Mouse (Mus musculus) layer of hippocampus, adult 8-10 months (tissue): ENCODE results near the gene Borcs7. TPM values are rescaled to one million over a fixed set of nuclear protein-coding genes. Genes with fewer than 3 reads are reported as not detected.

ENCODE experiments used
- DNase-seq, 2 experiments: peaks; one replicate each; pipeline ENCODE4 v3.0.0; 2022; ENCODE audit warnings: low spot score in 2 of 2
- total RNA-seq, 4 experiments: library from RNA; stranded (reverse); gene quantifications; 2 replicates each; pipeline ENCODE4 v1.2.4; 2022

Borcs7 gene
- total RNA-seq: 10 to 100 TPM; 20.2 to 22.6 (median 21.2) TPM

DNA sequence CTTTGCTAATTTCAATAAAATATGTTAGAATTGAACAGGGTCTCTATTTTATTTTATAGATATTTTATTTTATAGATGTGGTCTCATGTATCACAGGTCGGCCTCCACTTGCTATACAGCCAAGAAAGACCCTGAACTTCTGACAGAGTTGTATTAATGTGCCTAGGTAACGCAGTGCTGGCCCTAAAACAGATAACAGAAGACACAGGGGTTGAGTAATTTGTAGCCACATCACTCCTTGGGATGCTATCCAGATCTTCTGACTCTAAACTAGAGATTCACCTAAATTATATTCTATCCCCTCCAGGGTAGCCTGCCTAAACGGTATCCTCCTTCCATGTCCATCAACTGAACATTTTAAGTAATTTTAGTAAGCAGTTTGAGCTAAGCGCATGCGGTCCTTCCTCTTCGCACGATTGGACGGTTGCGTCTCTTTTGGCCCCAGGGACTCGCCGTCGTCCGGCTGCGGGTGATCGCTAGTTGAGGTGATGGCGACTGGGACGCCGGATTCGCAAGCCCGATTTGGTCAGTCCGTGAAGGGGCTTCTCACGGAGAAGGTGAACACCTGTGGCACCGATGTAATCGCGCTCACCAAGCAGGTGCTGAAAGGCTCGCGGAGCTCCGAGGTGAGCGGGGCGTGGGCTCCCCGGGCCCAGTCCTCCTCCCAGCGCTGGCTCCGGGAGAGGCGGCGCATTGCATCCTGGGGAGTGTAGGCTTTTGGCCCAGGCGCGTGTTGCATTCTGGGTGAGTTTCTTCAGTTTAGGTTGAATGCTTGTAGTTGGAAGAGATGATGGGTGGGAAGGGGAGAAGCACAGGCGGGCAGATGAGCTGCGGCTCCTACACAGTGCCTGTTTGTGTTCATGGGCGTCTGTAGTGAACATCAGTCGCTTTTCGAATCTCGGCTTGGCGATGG is at the start of gene Borcs7:
Gene Borcs7 (plus strand): TSS at position 447 of the 913 bp plus-strand sequence.
- DNase-seq: peak; percentile 82 to 91

DNA sequence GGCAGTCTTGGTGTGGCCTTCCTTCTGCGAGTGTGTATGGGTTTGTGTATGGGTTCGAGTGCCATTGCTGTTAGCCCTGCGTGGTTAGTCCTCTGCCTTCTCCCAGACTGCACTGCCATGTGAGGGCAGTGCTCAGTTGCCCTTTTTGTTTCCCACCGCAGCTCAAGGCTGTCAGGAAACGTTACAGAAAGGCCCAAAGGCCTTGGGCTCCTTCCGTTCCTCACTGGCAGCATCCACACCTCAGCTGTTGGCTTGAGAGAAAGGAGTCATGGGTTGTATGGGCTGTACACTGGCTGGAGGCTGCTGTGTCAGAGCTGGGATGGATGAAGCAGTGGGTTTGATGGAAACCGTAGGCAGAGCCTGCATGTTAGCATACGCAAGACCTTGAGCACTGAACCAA is 48.9 kb upstream of the Borcs7 start:
- DNase-seq: no peak

DNA sequence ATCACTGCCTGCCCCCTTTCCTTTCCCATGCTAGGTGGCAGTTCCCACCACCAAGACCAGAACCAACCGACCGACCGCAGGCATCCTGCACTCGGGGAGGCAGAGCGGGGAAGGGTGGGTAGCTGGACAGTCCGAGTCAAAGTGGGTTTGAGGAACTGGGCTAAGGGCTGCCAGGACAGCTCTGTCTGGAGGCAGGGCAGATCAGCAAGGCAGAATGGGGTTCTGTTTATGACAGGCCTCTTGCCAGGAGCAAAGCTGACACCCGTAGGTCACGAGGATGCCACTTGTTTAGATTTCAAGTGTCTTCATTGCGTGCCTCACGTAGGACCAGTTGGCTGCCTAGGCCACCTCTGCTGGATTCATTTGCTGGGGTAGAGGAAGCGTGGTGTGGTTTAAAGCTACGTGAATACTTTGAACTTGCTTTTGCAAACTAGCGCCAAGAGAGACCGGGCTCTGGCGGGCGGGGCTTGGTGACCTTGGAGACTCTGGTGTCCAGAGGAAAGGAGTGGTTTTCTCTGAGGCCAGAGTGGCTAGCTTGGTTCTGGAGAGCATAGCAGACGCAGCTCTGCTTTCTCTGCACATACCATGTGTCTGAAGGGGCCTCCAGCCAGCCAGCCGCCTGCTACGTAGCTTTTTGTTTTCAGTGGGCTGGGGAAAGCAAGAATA is 48.2 kb upstream of the Borcs7 start:
- DNase-seq: peak in 1 of 2 experiments; percentile 31

DNA sequence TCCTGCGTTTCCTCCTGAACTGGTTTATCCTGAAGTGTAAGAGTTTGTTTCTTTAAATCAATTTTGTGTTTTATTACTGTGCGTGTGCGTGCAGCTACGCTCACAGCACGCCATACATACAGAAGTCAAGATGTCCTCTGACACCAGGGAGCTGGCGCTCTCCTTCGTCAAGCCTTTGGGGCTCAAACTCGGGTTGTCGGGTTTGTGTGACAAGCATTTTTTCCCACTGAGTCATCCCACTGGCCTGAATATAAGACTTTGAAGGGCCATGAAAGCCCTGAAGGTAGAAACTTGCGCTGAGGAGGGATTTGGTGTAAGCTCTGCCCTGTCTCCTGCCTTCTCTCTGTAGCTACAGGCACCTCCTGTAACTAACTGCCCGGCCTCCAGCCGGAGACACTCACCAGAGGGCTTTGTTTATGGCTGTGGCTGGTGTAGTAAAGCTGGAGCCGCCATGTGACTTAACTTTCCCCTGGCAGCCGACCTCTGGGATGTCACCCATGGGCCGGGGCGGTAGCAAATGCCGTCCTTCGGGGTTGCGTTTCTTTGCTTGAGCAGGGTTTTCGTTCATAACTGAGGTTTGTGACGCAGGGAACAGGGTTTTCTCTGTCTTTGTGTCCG is 47.5 kb upstream of the Borcs7 start:
- DNase-seq: no peak

DNA sequence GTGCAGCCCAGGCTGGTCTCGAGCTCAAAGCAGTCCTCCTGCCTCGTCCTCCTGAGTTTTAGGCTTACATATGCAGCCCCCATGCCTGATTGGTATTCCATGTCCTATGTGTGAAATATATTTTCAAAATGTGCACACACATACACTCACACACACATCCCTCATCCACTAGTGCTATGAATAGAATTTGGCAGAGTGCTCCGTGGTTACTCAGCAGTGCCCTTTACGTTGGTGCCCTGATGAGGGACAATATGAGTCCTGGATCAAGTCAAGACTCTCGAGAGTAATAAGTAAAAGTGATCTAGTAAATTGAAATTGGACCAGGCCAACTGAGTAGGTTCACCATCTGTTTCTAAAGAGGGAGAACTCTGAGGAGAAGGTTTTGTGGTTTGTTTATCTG is 46.5 kb upstream of the Borcs7 start:
- no peak for DNase-seq

DNA sequence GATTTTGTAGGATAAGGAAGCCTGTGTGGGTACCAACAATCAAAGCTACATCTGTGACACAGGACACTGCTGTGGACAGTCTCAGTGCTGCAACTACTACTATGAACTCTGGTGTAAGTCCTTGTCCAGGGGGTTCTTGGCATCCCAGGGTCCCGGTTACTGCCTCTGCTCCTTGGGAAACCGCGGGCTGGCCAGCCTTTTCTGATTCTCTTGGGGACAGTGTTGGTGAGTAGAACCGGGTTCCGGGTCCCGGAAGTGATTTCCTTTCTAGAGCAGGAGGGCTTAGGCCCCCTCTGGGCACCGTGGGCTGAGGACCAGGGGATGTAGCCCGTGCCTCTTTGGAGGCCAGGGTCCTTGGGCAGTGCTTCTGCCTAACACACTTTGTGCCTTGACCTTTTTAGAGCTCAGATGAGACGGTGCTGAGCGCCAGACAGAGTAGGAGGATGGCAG is 45.3 kb upstream of the Borcs7 start:
- no peak for DNase-seq

DNA sequence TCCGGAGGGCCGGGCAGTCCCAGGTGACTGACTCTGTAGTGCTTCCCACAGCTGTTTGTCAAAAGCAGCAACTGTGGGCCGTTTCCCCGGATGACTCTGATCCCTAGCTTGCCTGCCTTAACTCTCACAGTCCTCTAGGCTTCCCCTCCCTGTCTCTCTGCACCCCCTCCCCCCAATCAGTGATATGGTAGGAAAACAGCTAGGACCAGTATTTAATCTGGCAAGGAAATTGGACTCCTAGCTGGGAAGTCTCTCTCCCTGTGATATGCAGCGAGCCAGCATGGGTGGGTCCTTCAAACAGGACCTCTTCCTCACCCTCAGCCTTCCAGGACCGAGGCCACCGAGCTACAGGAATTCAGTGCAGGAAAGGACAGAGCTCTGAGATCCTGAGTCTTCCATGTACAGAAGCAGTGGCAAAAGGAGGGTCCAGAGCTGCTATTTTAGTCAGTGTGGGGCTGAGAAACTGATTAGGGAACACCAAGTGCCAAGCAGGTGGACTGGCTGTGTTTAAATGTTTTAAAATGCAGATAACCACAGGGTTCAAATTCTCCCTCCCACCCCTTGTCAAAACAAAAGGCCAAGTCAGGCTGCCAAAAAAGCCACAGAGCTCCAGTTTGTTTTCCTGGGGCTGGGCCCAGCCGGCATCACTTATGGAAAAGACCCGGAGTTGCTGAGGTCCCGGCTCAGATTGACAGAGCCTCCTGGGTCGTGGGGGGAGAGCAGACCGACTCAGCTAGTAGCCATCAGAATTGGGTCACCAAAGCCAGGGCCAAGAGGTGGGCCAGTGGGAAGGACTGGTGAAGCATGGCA is 44.7 kb upstream of the Borcs7 start:
- no peak for DNase-seq

DNA sequence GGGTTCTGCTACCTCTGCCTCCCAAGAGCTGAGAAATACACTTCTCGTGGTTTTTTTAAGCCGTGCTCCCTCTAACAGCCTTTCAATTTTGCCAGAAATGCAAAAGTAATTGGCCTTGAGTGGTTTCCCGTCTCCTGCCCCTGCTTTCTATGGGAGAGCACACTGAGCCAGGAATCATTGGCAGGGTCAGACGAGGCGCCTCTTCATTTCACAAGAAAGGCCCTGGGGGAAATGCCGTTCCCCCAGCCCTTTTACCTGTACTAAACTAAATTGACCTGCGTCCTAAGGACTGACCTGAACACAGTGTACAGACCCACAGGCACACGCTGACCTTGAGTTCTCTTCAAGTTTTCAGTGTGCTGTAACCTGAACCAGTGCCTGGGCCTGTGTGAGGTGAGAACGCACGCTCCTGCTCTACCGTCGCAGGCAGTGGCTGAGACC is 43.6 kb upstream of the Borcs7 start:
- no peak for DNase-seq

DNA sequence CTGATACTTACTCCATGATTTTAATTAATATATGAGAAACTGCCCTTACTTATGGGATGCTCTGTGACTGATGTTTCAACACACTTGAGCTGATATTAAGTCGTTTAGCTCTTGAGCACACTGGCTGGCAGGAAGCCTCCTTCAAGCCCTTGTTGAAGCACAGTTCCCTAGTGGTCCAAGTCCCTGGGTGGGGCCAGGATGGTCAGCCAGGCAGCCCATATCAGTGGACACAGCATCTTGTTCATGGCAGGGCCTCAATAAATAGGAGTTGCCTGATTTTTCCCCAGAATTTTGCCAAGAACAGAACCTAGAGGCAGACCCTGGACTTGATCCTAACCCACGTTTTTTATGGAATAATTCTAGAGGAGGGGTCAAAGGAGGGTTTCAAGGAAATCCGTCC is 42.5 kb upstream of the Borcs7 start:
- no peak for DNase-seq

DNA sequence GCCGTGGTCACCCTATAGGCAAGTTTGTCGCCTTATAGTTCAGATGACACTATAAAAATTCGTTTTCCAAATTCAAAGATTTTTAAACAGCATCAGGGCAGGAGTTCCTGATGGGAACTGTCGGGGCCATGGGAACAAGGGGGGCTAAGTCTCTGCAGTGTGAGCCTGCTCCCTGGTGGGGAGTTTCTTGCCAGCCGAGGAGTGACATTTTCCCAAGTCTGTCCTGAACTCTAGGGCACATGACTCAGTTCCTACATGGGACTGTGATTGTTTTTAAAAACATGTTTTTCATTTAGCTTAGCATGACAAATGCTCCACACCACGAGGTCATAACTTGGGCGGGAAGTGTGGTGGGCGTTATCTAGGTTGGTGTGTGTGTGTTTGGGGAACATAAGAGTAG is 41.9 kb upstream of the Borcs7 start:
- no peak for DNase-seq

DNA sequence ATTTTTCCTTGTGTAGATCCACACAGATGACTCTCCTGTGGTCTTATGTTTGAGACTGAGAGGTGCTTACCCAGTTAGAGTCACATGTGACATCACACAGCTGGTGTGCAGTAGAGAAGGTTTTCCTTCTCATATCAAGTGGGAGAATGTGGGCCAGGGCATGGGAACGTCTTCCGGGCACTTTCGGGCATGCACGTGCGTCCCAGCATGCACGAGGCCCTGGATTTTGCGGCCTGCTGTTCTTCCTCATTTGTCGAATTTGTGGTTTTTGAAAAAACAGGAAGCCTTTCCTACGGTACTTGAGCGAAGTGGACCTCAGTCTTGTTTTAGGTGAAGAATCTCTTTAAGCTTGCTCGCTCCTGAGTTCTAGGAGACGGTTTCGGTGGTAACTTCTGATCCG is 41.1 kb upstream of the Borcs7 start:
- no peak for DNase-seq

DNA sequence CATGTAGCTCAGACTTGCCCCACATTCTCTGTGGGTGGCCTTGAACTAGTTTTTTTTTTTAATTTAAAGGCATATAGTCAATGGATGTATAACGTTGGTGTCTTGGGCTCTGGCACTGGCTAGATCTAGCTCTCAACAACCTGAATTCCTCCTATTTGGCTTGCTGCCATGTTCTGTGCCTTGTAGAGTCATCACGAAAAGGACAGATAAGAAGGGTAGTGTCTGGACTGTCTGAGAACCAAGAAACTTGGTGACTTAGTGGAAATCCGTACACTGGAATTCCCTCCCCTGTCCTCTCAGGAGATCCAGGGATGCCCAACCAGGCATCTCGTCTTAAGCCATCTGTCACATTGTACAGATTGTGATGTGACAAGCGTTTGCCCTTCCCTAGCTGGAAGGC is 36.5 kb upstream of the Borcs7 start:
- no peak for DNase-seq

DNA sequence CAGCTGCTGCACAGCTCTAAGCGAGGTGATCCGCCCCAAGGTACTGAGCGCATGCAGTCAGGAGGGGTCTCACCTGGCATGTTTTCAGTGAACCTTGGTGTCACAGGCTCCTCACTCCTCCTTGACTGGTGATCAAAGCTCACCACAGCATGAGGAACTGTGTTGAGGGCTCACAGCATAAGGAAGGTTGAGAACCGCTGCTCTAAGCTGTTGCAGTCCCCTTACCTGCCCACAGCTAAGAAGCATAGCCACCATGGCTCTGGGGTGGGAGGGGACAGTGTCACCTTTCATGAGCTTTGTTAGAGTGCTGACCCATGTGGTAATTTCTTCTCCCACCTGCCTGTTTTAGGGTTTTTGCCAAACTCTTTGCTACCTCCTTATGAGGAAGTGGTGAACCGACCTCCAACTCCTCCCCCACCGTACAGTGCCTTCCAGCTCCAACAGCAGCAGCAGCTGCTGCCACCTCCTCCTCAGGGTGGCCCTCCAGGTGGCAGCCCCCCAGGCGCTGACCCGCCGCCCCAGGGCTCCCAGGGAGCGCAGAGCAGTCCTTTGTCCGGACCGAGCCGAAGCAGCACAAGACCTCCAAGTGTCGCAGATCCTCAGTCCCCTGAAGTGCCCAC is 36.0 kb upstream of the Borcs7 start:
- no peak for DNase-seq

DNA sequence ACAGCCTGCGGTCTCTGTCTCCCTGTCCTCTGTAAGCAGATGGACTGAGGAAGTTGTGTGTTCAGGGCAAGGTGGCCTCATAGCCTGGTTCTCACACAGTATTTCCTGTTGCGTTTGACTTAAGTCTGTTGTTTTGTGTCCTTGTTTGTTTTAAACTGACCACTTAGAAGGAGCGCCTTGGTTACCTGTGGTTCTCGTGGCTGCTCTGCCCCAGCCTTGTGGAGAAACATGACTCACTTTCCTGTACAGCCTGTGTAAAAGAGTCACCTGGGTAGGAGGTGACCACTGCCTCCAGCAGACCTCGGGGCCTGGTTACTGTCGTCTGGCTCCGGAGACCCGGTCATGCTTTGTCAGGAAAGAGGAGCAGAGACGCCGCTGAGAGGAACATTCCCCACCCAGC is 34.1 kb upstream of the Borcs7 start:
- no peak for DNase-seq

DNA sequence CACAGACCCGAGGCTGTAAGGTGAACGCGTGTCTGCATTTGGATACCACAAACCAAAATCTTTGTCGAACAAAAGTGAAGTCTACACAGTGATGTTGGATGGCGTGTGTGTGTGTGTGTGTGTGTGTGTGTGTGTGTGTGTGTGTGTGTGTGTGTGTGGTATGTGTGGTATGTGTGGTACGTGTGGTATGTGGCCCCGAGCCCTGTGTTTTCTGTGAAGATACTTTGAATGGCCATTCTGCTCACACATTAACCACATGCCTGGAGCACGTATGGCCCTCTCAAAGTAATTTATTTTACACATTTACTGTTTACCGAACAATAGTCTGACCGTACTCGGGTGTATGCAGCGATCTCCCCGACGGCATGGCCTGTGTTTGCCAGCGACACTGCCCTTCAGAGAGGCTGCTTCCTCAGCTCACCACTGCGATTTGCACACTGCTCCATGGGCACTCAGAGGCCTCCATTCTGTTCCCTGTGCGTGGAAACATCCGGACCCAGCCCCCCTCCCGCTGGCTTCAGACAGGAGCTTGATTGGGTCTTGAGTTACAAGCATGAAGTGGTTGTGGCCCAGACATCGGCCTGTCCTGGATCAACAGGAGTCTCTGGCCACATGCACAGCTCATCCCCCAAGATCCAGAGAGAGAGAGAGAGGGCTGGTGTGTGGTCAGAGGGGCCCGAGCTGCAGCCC is 33.4 kb upstream of the Borcs7 start:
- no peak for DNase-seq

DNA sequence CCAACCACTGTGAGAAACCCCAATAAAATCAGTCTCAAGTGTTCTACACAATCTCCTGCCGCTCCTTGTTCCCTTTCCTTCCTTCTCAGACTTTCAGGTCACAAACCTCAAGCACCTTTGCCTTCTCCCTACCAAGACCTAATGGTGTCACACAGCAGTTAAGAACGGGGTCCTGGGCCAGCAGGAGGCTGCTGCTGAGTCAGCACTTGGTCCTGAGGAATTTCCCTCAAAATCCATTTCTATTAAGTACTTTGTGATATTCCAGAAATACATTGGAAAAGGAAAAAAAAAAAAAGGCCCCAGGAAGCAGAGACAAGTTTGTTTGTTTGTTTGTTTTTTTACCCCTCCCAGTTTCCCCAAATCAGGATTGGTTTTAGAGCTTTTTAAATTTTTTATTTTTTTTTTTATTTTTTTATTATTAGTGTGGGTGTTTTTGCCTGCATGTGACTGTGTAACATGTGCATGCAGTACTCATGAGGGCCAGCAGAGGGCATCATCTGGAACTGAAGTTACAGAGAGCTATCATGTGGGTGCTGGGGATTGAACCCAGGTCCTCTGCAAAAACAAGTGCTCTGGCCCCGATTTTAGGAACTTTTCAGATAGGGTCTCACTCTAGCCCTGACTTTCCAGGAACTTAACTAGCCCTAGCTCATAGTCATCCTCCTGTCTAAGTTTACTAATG is 32.2 kb upstream of the Borcs7 start:
- no peak for DNase-seq

DNA sequence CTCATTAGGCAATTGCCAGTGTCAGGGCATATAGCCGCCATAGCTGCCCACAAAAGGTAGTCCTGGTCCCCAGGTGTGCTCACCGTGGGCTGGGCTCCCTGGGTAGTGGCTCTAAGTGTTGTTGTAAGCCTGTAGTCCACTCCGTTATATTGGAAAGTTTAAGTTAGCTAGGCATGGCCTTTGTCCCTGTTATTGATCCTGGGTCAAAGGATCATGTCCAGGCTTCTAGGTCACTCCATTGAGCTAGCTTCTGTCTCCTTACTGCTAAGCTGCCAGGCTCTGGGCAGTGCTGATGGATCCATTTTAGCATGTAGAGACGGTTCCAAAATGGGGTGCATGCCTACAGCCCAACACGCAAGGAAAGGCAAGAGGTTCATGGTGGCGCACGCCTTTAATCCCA is 31.4 kb upstream of the Borcs7 start:
- no peak for DNase-seq

DNA sequence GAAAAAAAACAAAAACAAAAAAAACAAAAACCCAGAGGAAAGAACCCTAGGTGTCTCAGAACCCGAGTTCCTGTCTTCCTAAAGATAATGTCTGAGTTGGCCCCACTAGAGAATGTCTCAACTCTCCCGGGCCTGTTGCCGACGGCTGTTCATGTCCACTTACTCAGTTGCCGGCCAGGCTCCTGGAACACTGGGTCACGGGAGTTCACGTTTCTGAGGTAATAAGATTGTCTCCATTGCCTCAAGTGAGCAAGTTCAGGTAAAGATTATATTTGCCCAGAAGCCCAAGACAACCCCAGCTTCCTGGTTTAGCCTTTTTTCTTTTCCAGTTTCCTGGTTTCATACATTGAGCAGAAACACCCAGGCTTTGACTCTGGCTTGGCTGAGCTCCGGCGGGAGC is 30.9 kb upstream of the Borcs7 start:
- DNase-seq: no peak

DNA sequence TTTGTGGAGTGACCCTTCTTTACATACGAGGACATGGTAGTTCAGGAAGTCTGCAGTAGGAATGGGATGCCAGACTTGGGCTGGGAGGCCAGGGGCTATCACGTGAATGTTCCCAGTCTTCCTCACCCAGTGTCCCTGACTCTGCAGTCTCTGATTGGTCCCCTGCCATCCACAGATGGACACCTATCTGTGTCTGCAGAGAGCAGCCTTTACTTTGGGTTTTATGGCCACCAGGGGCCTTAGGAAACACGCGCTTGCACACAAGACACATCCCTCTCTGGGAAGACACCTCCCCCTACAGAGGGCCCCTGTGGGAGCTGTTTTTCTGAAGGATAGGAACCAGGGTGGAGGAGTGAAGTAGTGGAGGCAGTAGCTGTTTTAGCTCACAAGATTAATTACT is 28.2 kb upstream of the Borcs7 start:
- DNase-seq: no peak

DNA sequence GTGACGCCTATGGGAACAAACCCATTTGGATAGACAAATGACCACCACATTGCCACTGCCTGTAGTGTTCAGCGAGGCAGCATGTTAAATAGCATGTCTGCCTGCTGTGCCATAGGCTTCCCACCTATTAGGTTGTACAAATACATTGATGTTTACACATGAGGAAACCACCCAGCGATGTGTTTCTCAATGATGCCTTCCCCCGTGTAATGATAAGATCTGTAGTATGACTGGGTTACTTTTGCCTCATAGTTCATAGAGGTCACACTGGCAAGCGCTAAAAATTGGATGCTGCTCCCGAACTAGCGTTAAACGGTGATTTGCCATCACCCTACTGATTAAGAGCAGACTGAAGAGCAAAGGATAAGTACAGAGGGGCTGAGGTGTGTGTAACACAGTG is 27.5 kb upstream of the Borcs7 start:
- DNase-seq: no peak
